Mouse (Mus musculus) frontal cortex, adult (tissue): ENCODE results near the gene Maged1.

Source experiments
- ATAC-seq: cut with Nextera tagmentation; 2 replicates; pipeline ENCODE4 v1.9.2; 2017; ENCODE audit warnings: mild to moderate bottlenecking, moderate library complexity, mixed read lengths; ENCODE audit not compliant: low TSS enrichment

Maged1 gene

GRCm38 (mm10) chrX:94541918-94542355 lies at the start of gene Maged1:
Maged1 (minus strand) TSS chrX:94542143.
- peak; percentile 94 for ATAC-seq

- no peak for ATAC-seq
Measured at GRCm38 (mm10) chrX:94580251-94580650, 38.3 kb upstream of the Maged1 start.

- no peak for ATAC-seq
Measured at GRCm38 (mm10) chrX:94564694-94565093, 22.8 kb upstream of the Maged1 start.

- no peak for ATAC-seq
Measured at GRCm38 (mm10) chrX:94562392-94562791, 20.4 kb upstream of the Maged1 start.

GRCm38 (mm10) chrX:94548227-94548626 lies 6.3 kb upstream of the Maged1 start:
- peak; percentile 70; the same call in 1 of the 2 replicates for ATAC-seq

- ATAC-seq = no peak
Measured at GRCm38 (mm10) chrX:94545941-94546340, 4.0 kb upstream of the Maged1 start.

- ATAC-seq = no peak
Measured at GRCm38 (mm10) chrX:94544923-94545322, 3.0 kb upstream of the Maged1 start.

GRCm38 (mm10) chrX:94542536-94542935 lies 593 bp upstream of the Maged1 start:
- ATAC-seq = no peak

GRCm38 (mm10) chrX:94541206-94541605 lies 737 bp downstream of the Maged1 start:
- peak; percentile 21; the same call in 1 of the 2 replicates for ATAC-seq

- peak; percentile 33 for ATAC-seq
Measured at GRCm38 (mm10) chrX:94540341-94541201, 1.4 kb downstream of the Maged1 start.

- ATAC-seq = no peak
Measured at GRCm38 (mm10) chrX:94534346-94534745, 7.6 kb downstream of the Maged1 start.

- no peak for ATAC-seq
Measured at GRCm38 (mm10) chrX:94530301-94530700, 11.6 kb downstream of the Maged1 start.

GRCm38 (mm10) chrX:94522166-94522565 lies 19.8 kb downstream of the Maged1 start:
- ATAC-seq = no peak

GRCm38 (mm10) chrX:94508442-94508819 lies 33.5 kb downstream of the Maged1 start:
- no peak for ATAC-seq

- peak; percentile 44 for ATAC-seq
Measured at GRCm38 (mm10) chrX:94507698-94508441, 34.1 kb downstream of the Maged1 start.

- ATAC-seq = no peak
Measured at GRCm38 (mm10) chrX:94486001-94486792, 55.7 kb downstream of the Maged1 start.
